Mouse (Mus musculus) layer of hippocampus, adult 11-12 months (tissue): ENCODE data around the gene Gm30302.
"Not testable (repeated sequence)": the region's sequence is repeated elsewhere in the genome, so short reads cannot be mapped to it uniquely, and the experiment has no call there.

Experiments used
- DNase-seq: peaks from one replicate; pipeline ENCODE4 v3.0.0; 2022; ENCODE audit warnings: low spot score

Gm30302 gene

DNA sequence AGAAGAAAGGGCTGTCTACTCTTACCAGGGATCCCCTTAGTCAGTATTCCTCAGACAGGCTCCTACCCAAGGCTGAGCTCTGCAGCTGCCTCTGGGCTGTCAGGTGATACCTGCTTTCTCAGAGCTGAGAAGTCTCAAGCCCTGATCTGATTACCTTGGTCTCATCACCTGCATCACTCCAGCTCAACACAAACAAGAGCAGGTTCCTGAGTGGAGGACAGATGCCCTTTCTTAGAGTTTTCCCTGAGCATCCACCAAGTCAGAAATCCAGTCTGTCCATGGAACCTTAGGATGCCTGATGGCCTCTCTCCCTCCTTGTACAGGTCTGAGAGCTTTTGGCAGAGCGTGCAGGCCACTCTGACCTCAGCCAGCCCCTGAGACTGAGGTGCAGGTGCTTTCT is at the start of gene Gm30302:
Gm30302 (minus strand) TSS at position 101 of the 400 bp plus-strand sequence.
- no peak for DNase-seq

DNA sequence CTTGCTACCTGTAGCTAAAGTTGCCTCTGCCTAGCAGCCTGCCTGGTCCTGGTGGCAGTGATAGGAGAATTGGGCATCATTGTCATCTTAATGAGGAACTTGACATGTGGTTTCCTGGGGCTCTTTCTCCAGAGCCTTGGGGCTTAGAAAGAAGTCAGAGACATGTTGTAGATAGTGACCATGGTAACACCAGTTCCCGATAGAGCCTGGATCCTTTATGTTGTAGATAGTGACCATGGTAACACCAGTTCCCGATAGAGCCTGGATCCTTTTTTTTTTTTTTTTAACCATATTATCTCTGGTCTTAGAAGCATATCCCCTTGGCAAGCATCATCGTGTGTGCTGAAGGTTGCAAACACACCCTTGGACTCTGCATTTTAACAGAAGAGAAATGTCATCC is 48.0 kb upstream of the Gm30302 start:
- DNase-seq, result no peak

DNA sequence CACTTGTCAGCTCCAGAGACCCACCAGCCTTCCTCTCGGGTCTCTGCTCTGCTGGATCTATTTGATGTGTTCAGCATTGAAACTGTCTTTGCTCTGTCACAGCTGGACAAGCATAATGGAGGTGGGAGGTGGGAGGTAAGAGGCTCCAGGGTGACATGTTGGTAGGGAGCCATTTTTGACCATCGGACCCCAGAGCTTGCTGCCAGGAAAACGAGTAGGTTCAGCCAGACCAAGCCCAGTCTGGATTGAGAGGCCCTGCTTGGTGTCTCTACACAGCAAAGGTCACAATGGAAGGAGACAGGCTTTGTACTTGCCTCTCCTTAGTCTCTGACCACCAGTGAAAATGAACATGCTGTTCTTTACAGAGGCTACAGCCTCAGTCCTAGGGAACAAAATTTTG is 47.3 kb upstream of the Gm30302 start:
- DNase-seq, result no peak

DNA sequence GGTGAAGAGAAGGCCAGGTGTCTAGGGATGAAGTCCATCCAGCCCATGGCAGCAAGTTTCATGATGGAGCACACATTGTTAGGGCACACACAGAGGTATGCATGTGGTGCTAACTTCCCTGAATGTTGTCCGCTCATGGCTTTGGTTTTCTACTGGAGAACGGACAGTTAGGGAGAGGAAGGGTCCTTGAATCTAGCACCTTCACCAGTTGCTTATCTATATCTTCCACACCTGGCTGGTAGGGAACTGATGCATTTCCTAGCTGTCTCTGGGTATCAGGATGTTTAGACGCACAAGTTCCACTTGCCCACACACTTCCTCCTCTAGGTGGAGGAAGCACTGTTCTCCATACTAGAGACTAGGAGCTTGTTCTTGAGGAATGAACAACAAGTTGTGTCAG is 46.9 kb upstream of the Gm30302 start:
- DNase-seq, result no peak

DNA sequence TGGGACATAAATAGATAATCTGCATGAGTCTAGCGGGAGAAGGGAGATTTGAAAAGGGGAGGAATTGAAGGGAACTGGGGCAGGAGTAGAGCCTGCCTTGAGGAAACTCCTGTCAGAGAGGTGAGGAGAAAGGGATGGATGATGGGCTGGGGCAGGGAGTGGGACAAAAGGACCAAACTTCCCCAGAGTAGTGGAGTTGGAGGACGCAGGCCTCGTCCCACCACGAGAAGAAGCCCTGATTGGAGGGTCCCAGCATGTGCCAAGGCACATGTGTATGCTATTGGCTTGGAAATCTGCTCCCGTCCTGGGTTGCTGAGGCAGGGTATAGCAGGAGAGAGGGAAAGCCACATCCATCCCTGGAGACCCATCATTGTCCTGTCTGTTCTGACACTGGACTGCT is 45.3 kb upstream of the Gm30302 start:
- DNase-seq, result no peak

DNA sequence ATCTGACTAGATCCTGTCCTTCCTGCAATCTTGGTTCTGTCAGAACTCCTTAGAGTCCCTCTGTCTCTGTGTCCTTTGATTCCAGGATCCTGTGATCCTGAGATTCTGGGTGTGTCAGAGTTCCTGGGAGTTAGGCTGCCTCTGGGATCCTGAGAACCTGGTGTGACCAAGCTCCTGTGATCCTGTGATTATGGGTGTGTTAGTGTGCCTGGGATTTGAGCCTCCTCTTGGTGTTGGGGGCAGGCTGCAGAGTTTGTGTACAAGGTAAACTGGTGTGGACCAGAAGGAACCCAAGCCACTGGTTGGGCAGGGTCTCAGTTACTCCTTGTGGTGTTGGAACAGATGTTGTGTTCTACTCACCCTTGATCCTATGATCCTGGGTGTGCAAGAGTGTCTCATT is 42.4 kb upstream of the Gm30302 start:
- DNase-seq, result no peak

DNA sequence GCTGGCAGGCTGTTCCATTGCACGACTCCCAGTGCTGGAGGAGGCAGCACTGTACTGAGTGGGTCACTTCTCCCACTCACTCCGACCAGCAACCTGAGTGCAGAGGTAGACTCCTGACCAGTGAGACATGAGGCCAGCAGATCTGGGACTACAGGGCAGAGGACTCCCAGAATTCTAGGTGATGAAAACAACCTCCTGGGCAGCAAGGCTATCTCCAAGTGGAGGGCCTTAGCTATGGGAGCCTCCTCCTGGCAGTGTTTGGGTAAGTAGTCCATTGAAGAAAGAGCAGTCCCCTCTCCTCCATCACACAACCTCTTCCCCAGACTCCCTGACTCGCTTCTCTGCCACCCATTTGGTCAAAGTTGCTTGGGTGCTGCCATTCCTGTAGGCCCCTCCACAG is 31.6 kb upstream of the Gm30302 start:
- DNase-seq, result no peak

DNA sequence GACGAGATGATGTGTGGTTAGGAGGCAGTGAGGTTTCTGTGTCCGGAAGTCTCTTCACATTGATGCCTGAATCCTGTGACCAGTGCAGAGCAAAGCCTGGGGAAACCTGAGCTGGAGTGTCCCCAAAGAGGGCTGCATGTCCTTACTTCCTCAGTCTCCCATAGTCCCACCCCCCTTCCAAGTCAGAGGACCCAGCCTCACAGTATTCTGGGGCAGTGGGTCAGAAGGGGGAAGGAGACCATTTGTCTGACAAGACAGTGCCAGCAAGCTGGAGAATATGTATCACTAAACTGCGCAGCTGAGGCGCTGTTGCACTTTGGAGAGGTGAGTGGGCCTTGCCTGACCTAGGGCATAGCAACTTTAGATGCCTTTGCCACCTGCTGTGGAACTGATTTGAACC is 26.5 kb upstream of the Gm30302 start:
- DNase-seq, result no peak

DNA sequence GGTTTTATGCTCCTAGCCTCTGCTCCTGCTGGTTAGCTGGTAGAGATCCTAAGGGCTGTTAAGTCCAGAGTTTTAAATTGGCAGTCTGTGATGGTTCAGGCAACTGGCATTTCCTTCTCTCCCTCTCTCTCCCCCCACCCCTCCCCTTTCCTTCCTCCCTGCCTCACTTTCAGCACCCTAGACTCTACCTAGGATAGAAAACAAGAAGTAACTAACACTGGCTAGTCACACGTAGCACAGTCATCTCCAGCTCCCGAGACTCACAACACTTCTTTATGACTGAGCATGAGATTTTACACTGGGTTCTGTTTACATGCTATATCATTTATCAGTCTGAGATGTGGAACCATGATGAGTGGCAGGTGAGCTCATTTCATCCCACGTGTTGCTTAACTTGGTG is 16.2 kb upstream of the Gm30302 start:
- no peak for DNase-seq

DNA sequence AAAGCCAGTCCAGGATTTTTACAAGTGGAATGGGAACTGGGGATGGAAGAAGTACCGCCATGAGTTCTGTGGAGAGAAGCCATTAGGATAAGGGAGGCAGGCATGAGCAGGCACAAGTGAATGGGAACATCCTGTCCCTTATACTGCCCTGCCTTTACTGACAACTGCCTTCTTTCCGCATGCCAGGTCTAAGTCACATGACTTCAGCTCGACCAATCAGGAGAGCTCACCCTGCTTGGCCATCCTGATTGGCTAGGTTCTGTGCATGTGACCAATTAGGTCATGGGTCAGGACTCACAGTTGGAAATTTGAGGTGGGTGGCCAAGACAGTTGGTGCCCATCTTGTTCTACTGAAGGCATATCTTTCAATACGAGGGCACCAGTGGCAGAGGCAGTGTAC is 15.6 kb upstream of the Gm30302 start:
- no peak for DNase-seq

DNA sequence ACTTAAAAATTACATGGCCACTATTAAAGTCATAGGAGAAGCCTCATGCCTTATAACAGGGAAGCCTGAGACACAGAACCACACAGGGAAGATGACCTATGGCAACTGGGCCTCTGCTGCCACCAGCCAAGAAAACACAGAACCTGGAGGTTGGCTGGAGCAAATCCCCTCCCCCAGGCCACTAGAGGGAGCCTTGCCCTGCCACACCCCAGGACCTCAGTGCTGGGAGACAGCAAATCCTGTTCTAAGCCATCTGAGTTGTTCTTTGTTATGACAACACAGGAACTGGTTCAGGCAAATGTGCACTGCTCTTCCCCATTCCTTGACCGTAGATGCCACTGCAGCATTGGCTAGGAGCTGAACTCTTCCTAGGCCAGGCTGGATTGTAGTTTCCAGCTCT is 8.3 kb upstream of the Gm30302 start:
- DNase-seq, result no peak

DNA sequence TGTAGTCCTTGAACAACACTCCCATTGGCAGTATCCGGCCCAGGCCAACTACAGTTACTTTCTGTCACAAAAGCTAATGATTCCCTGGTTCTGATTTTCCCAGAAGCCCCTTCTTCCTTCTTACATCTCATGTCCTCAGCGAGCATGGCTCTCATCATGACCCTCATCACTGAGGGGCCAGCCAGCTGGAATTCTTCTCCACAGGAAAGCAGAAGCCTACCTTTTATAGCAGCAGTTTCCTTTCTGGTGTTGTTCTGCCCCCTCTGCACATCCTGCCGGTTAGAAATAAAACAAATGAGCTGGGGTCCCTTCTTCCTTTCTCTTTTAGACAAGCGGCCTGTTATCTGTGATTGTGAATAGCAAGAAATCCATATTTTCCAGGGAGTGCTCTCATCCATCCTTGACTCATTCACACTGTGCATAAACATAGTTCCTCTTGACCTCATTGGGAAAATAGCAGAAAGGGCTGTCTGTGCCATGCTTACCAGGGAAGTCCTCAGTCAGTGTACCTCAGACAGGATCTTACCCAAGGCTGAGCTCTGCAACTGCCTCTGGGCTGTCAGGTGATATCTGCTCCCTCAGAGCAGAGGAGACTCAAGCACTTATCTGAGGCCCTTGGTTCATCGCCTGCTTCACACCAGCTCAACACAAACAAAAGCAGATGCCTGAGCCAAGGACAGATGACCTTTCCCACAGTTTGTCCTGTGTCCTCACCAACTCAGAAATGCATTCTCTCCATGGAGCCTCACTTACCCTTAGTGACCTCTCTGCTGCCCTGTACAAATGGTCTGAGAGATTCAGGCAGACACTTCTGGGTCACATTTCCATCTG is 10.0 kb downstream of the Gm30302 start:
- DNase-seq, result no peak

DNA sequence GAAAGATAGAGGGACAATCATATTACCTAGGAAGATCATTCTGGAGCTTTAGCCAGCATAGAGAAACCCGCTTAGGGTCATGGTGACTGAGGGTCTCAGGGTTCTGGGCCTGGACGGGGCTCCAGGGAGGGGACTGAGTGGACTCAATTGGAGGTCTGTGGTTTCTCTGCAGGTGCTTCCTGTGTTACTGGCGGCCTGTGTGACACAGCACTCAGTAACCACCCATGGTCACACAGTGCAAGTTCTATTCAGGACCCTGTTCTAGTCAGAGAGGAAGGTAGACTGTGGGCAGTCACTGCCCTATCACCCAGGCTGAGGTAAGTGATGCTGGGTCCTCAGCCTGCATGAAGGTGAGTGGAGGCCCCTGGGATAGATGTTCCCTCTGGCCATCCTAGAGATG is 14.9 kb downstream of the Gm30302 start:
- DNase-seq, result no peak

DNA sequence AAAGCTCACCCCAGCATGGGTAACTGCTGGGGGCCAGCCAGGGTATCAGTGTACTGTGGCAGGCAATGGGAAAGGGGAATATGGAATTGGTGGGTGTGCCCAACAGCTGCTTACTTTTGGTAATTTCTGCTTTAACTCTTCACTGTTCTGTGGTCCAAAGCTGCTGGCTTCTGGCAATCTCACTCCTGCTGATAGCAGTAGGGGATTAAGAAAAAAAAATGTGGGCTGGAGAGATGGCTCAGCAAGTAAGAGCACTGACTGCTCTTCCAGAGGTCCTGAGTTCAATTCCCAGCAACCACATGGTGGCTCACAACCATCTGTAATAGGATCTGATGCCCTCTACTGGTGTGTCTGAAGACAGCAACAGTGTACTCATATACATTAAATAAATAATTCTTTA is 27.3 kb downstream of the Gm30302 start:
- DNase-seq, result not testable (repeated sequence)

DNA sequence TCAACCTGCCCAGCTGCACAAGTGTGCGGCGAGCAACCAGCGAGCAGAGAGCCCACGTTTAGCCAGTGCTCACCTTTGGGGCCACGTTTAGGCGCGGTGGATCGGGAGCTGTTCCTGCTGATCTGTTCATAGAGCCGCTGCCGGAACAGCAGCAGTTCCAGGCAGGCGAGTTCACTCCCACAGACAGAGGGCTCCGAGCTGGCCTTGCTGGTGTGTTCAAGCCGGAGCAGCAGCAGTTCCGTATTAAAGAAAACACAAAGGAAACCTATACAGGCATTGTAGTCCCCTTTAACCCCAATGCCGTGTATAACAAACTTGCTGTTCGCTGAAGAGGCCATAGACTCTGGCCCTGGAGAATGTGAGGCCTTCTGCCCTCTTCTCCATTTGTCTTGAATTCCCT is 29.7 kb downstream of the Gm30302 start:
- no peak for DNase-seq

DNA sequence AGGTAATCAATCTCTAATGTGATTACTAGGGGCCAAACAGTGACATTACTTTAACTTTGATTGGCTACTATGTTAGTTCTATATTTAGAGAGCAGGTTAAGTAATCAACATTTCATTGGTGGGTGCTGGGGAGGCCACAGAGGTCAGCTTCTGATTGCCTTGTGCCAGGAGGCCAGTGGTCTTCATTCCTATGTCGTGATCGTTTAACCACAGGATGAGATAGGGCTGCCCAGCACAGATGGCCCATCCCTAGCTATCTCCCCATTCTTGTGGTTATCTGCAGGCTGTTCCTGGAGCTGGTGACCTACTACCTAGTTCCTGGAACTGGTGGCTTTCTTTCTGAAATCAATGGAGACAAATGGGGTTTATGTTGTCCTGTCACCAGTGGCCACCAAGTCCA is 30.8 kb downstream of the Gm30302 start:
- no peak for DNase-seq

DNA sequence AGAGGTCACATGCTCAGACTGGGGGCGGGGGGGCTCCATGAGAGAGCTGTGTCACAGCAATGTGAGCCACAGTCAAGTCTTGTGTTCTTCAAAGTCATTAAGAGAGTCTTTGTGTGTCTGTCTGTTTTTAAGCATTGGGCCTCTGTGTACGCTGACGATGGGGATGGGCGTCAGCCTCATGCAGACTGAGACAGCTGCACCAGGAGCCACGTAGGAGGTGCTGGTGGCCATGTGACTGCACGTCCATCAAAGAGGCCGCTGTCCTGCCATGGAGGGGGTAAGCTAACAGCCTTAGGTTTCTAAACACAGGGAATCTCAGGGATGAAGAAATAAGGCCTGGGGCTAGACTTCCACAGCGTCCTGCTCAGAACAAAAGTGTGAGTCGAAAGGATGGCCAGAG is 32.5 kb downstream of the Gm30302 start:
- DNase-seq, result no peak

DNA sequence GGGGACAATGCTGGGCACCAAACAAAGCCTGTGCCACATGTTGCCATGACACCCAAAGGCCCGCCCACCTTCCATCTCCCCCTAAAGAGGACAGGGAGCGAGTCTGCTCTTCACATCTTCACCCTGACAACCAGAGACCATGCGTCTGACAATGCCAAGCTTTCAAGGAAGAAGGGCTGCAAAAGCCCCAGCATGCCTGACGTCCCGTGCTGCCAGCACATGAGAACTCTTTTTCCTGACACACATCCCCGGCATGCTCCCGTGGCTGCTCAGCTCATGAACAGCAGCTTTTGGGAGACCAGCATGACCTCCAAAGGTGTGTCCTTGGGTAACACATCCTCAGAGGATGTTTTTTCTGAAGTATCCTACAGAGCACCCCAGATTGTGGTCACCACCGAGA is 33.5 kb downstream of the Gm30302 start:
- DNase-seq, result no peak

DNA sequence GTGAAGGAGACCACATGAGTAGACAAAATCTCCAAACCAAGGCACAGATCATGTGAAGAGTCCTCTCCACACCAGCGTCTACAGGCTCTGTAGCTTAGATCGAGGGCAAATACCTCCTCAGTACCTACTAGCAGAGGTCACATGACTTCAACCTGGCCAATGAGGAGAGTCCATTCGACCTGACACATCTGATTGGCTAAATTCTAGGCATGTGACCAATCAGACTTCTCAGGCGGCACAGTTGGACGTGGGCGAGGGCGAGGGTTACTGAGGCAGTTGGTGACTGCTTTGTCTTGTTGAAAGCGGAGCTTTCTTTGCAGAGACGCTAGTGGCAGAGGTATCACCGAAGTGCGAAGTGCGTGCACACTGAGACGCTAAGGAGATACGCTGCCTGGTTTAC is 36.6 kb downstream of the Gm30302 start:
- DNase-seq, result no peak

DNA sequence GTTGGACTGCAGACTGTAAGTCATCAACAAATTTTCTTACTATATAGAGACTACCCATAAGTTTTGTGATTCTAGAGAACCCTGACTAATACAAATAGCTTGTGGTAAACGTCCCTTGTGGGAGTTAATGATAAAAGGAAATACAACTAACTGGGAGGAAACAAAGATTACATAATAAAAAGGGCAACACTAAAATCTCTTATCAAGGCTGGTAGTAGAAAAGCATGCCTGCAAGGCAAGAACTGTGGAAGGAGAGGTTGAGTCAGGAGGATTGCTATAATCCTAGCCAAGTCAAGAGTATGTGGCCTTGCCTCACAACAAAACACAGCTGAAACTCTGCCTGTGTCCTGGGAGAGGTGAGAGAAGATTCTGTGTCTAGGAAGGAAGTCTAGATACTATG is 38.1 kb downstream of the Gm30302 start:
- DNase-seq, result no peak

DNA sequence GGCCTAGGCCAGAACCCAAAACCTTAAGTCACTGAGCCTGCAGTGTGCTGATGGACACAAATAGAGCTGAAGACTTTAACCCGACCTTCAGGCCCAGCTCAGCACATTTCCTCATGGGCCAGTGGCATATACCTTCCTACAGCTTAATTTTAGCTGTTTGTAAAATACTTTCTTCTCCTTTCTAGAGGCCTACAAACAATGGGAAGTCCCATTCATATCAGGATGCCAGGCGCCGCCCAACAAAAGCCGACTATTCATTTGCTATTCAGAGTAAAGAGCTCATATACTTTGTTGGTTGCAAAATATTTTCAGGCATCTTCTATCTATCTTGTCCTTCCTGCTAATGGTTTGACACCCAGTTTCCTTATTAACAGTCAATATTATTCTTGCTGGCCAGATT is 40.8 kb downstream of the Gm30302 start:
- no peak for DNase-seq

DNA sequence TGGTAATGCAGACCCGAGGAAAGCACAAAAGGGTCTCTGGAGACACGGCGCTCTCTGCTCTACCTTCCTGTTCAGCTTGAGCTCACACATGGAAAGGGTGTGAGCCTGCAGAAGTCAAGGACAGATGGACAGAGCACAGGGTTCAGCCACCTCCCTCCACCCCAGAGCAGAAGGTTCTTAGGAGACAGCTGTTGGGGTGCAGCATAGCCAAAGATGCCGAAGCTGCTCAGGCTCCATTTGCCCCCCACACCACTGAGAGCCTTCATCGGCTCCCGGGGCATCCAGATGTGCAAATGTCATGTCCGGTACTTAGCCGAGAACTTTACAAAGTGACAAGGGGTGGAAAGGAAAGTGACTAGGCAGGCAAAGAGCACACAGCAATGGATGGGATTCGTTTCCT is 42.2 kb downstream of the Gm30302 start:
- no peak for DNase-seq

DNA sequence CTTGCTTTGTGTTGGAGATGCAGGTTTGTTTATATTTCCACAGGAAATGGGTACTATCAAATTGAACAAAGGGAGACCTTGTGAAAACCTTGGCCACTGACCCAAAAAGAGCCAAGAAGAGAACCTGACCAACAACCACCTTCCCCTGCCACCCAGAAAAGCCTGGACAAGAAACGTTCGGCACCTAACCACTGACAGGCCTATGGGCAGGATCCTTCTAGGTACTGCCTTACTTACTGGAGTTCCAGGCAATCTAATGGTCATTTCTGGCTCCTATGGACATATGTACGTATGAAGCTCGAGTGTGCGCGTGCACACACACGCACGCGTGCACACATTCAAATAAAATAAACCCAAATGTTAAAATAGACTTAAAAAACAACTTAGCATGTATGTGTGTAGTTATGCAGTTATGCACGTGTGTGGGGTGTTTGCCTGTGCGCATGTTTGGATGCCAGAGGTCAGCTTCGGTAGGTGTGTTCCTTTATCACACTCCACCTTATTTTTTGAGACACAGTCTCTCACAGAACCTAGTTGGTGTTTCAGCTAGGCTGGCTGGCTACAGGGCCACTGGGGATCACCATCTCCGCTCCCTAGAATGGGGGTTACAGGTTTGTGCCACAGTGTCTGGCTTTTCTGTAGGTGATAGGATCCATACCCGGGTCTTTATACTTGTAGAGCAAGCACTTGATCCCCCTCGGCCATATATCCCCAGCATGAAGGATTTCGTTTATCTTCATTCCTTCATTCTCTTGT is 57.3 kb downstream of the Gm30302 start:
- no peak for DNase-seq

DNA sequence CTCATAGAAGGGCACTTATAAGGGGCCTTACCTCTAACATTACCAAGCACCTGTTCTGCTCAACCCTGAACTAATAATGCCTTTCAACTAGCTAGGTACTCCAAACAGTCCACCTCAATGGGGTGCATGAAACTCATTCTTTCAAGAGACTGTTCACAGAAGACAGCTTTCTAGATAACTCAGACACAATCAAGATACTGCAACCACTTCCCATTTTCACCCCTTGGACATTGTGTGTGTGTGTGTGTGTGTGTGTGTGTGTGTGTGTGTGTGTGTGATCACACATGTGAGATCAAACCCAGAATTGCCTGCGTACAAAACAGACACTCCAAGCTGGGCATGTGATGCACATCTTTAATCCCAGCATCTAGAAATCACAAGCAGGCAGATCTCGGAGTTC is 60.8 kb downstream of the Gm30302 start:
- DNase-seq, result no peak
